Mouse (Mus musculus): Measurements from ENCODE around the gene Tenm2. TPM values are rescaled to one million over a fixed set of nuclear protein-coding genes. Genes with fewer than 3 reads are reported as not detected.

Gene Tenm2
- polyA plus RNA-seq, 1 experiment from 2014 or later: 6.7 TPM

- no peak overlapping the region for H3K4me2 ChIP-seq
- H3K4me1 ChIP-seq (ENCODE audit: control insufficient read depth, insufficient read depth, low read length): no peaks in the 10 kb centered on the region
- ATAC-seq (ENCODE audit: low FRiP score): no peak; the same call in 1 of the 2 replicates
- DNase-seq (ENCODE audit: low spot score, missing footprints): no peak
- no peak overlapping the region for H3K4me3 ChIP-seq (ENCODE audit: low read depth, low read length)
- WGBS: 87% methylated on average over 6 of the region's 6 CpGs
- H3K9ac ChIP-seq (ENCODE audit: low read length): no peak overlapping the region
- no peaks in the 10 kb centered on the region for H3K36me3 ChIP-seq (ENCODE audit: control insufficient read depth, insufficient read depth, low read length)
- H3K27ac ChIP-seq (ENCODE audit: low read depth, low read length): no peak overlapping the region
- H3K27me3 ChIP-seq (ENCODE audit: control insufficient read depth, insufficient read depth, low read length): no peaks in the 10 kb centered on the region
- no peaks in the 10 kb centered on the region for H3K9me3 ChIP-seq (ENCODE audit: control insufficient read depth, low read length)
Observed at GRCm38 (mm10) chr11:36492274-36492673, 743.5 kb downstream of the Tenm2 start.

DNA sequence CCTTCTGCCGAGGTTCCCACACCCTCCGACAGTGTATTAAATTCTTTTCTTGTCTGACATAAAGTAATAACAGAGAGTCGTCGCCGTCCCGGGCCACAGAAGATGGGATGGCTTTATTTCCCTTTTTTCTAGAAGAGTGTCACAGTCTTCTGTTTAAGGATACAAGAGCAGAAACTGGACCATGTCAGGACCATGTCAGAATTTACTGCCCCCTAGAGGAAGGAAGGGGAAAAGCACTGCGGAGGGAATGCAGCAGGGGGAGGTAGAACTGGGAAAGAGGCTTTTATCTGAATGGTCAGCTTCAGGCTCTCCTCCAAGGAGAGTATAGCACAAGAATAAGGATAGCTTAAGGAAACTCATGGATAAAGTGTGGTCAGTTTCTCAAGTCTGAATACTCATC is 745.7 kb downstream of the Tenm2 start:
- Histone ChIP-seq H3K27ac (ENCODE audit: low read depth, low read length) (no peak overlapping the region), H3K9me3 (ENCODE audit: control insufficient read depth, low read length) (no peaks in the 10 kb centered on the region), H3K4me2 (no peak overlapping the region), H3K4me1 (ENCODE audit: control insufficient read depth, insufficient read depth, low read length) (no peaks in the 10 kb centered on the region), H3K36me3 (ENCODE audit: control insufficient read depth, insufficient read depth, low read length) (no peaks in the 10 kb centered on the region), H3K9ac (ENCODE audit: low read length) (no peak overlapping the region), H3K4me3 (ENCODE audit: low read depth, low read length) (no peak overlapping the region), H3K27me3 (ENCODE audit: control insufficient read depth, insufficient read depth, low read length) (no peaks in the 10 kb centered on the region)
- 62% methylated on average over 7 of the region's 7 CpGs for WGBS
- ATAC-seq (ENCODE audit: low FRiP score) (peak; percentile 35; the same call in 1 of the 2 replicates), DNase-seq (ENCODE audit: low spot score, missing footprints) (no peak)

DNA sequence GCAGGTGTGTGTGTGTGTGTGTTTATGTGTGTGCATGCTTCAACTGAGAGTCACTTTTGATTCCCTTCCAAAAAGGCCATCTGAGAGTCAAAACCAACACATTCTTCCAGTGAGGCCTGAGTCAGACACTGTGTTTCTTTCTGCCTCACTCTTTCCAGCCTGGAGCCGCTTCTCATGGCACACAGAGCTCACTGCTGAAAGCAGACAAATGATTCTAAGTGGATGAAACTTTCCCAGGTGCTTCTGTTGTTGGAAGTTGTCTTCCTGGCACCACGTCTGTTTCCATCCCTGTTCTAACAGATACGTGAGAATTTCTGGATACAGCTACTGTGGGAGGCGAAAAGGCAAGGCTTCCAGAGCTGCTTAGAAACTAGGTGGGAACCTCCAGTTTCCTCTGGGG is 747.1 kb downstream of the Tenm2 start:
- WGBS: 77% methylated on average over 4 of the region's 4 CpGs
- ATAC-seq (ENCODE audit: low FRiP score) (no peak), DNase-seq (ENCODE audit: low spot score, missing footprints) (no peak)
- Histone ChIP-seq H3K4me3 (ENCODE audit: low read depth, low read length) (no peak overlapping the region), H3K4me2 (no peak overlapping the region), H3K9ac (ENCODE audit: low read length) (no peak overlapping the region), H3K36me3 (ENCODE audit: control insufficient read depth, insufficient read depth, low read length) (no peaks in the 10 kb centered on the region), H3K27me3 (ENCODE audit: control insufficient read depth, insufficient read depth, low read length) (no peaks in the 10 kb centered on the region), H3K4me1 (ENCODE audit: control insufficient read depth, insufficient read depth, low read length) (0 out of 2 replicates have a peak, but pooled peaks cover 2% of the 10 kb centered on the region), H3K27ac (ENCODE audit: low read depth, low read length) (no peak overlapping the region), H3K9me3 (ENCODE audit: control insufficient read depth, low read length) (no peaks in the 10 kb centered on the region)

GRCm38 (mm10) chr11:36486092-36486491 is 749.7 kb downstream of the Tenm2 start:
- Histone ChIP-seq H3K9ac (ENCODE audit: low read length) (no peak overlapping the region), H3K4me3 (ENCODE audit: low read depth, low read length) (no peak overlapping the region), H3K27me3 (ENCODE audit: control insufficient read depth, insufficient read depth, low read length) (no peaks in the 10 kb centered on the region), H3K36me3 (ENCODE audit: control insufficient read depth, insufficient read depth, low read length) (no peaks in the 10 kb centered on the region), H3K4me2 (no peak overlapping the region), H3K9me3 (ENCODE audit: control insufficient read depth, low read length) (no peaks in the 10 kb centered on the region), H3K4me1 (ENCODE audit: control insufficient read depth, insufficient read depth, low read length) (0 out of 2 replicates have a peak, but pooled peaks cover 2% of the 10 kb centered on the region), H3K27ac (ENCODE audit: low read depth, low read length) (no peak overlapping the region)
- ATAC-seq (ENCODE audit: low FRiP score) (no peak), DNase-seq (ENCODE audit: low spot score, missing footprints) (no peak)
- WGBS: 77% methylated on average over 12 of the region's 12 CpGs

- H3K9me3 ChIP-seq (ENCODE audit: control insufficient read depth, low read length): no peaks in the 10 kb centered on the region
- no peak overlapping the region for H3K4me2 ChIP-seq
- H3K27me3 ChIP-seq (ENCODE audit: control insufficient read depth, insufficient read depth, low read length): no peaks in the 10 kb centered on the region
- ATAC-seq (ENCODE audit: low FRiP score) (no peak), DNase-seq (ENCODE audit: low spot score, missing footprints) (no peak)
- H3K27ac ChIP-seq (ENCODE audit: low read depth, low read length): no peak overlapping the region
- no peak overlapping the region for H3K9ac ChIP-seq (ENCODE audit: low read length)
- 48% methylated on average over 8 of the region's 8 CpGs for WGBS
- 0 out of 2 replicates have a peak, but pooled peaks cover 2% of the 10 kb centered on the region for H3K4me1 ChIP-seq (ENCODE audit: control insufficient read depth, insufficient read depth, low read length)
- H3K4me3 ChIP-seq (ENCODE audit: low read depth, low read length): no peak overlapping the region
- H3K36me3 ChIP-seq (ENCODE audit: control insufficient read depth, insufficient read depth, low read length): no peaks in the 10 kb centered on the region
Observed at GRCm38 (mm10) chr11:36484466-36485069, 751.2 kb downstream of the Tenm2 start.

DNA sequence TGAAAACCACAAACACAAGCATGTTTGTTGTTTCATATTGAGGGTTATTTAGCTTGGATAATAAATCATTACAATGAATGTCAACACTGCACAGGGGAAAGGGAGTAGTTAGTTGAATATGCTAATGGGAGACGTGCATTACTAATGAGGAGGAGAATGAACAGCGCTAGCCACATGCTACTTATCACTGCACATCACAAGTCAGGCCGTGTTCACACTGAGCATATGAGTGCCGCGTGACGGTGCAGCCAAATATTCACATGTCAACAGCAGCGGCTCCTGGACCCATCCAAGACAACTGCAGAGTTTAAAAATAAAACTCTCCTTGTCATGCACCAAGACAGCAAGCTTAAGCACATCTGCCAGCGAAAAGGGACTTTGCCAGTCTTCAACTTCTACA is 753.6 kb downstream of the Tenm2 start:
- Histone ChIP-seq H3K9ac (ENCODE audit: low read length) (no peak overlapping the region), H3K4me2 (no peak overlapping the region), H3K27me3 (ENCODE audit: control insufficient read depth, insufficient read depth, low read length) (no peaks in the 10 kb centered on the region), H3K27ac (ENCODE audit: low read depth, low read length) (no peak overlapping the region), H3K4me3 (ENCODE audit: low read depth, low read length) (no peak overlapping the region), H3K9me3 (ENCODE audit: control insufficient read depth, low read length) (no peaks in the 10 kb centered on the region), H3K4me1 (ENCODE audit: control insufficient read depth, insufficient read depth, low read length) (0 out of 2 replicates have a peak, but pooled peaks cover 2% of the 10 kb centered on the region), H3K36me3 (ENCODE audit: control insufficient read depth, insufficient read depth, low read length) (no peaks in the 10 kb centered on the region)
- DNase-seq (ENCODE audit: low spot score, missing footprints): no peak
- 92% methylated on average over 8 of the region's 8 CpGs for WGBS
- no peak for ATAC-seq (ENCODE audit: low FRiP score)

DNA sequence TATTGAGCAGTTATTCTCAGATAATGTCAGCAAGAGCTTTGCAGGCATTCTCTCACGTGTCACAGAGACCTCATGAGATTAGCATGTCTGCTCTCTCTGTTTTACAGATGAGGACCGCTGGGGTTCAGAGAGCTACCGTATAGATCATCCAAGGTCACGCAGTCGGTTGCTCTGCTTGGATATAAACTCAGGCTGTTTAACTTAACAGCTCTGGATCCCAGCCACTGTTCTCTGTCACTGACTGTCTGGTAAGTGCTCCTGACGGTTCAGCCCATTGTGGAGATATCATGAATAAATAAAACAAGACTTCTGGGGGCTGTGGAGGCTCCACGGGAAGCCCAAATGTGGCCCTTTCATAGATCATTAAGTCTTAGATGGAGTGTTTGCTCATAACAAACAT is 754.2 kb downstream of the Tenm2 start:
- peak; percentile 27; the same call in 1 of the 2 replicates for ATAC-seq (ENCODE audit: low FRiP score)
- H3K27ac ChIP-seq (ENCODE audit: low read depth, low read length): no peak overlapping the region
- 70% methylated on average over 7 of the region's 7 CpGs for WGBS

GRCm38 (mm10) chr11:36481086-36481485 is 754.7 kb downstream of the Tenm2 start:
- 0 out of 2 replicates have a peak, but pooled peaks cover 2% of the 10 kb centered on the region for H3K4me1 ChIP-seq (ENCODE audit: control insufficient read depth, insufficient read depth, low read length)
- H3K4me2 ChIP-seq: no peak overlapping the region
- H3K9me3 ChIP-seq (ENCODE audit: control insufficient read depth, low read length): no peaks in the 10 kb centered on the region
- no peak for DNase-seq (ENCODE audit: low spot score, missing footprints)
- no peaks in the 10 kb centered on the region for H3K27me3 ChIP-seq (ENCODE audit: control insufficient read depth, insufficient read depth, low read length)
- no peak for ATAC-seq (ENCODE audit: low FRiP score)
- H3K36me3 ChIP-seq (ENCODE audit: control insufficient read depth, insufficient read depth, low read length): no peaks in the 10 kb centered on the region
- no peak overlapping the region for H3K27ac ChIP-seq (ENCODE audit: low read depth, low read length)
- H3K9ac ChIP-seq (ENCODE audit: low read length): no peak overlapping the region
- 91% methylated on average over 5 of the region's 5 CpGs for WGBS
- H3K4me3 ChIP-seq (ENCODE audit: low read depth, low read length): no peak overlapping the region

More for the DNA sequence above, 754.2 kb downstream of the Tenm2 start:
- Histone ChIP-seq H3K27me3 (ENCODE audit: control insufficient read depth, insufficient read depth, low read length) (no peaks in the 10 kb centered on the region), H3K9me3 (ENCODE audit: control insufficient read depth, low read length) (no peaks in the 10 kb centered on the region), H3K4me3 (ENCODE audit: low read depth, low read length) (no peak overlapping the region), H3K4me1 (ENCODE audit: control insufficient read depth, insufficient read depth, low read length) (0 out of 2 replicates have a peak, but pooled peaks cover 2% of the 10 kb centered on the region), H3K4me2 (no peak overlapping the region), H3K36me3 (ENCODE audit: control insufficient read depth, insufficient read depth, low read length) (no peaks in the 10 kb centered on the region), H3K9ac (ENCODE audit: low read length) (no peak overlapping the region)
- no peak for DNase-seq (ENCODE audit: low spot score, missing footprints)

DNA sequence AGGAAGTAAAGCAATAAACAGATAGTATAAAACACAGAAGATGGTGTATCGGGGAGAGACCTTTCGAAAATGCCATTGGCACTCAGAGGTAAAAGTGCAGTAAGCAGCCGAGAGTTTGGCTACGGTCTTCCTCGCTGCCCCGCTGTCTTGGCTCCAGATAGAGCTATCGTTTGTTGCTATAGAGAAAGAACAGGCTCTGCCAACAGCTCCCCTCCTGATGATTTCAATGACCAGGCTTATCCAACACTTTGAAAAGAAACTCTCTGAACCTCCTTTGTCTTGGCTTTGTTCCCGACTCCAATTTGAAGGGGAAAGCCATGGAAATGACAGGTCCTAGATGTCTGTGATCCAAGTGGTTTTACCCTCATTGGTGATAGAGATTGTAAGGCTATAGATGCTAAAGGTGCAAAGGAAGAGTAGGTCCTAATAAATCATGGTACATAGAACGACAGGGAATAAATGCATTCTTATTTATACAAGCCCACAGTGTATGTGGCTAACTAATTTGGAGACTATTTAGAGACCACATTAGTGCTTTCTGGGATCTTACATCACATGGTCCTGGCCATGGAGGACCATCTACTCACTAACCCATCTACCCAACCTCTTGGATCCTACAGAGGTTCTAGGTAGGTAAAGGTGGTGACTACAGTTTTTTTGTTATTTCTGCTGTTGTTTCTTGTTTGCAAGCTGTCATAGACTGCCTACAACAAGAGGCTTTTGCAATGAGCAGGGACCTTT is 765.8 kb downstream of the Tenm2 start:
- Histone ChIP-seq H3K4me2 (no peak overlapping the region), H3K36me3 (ENCODE audit: control insufficient read depth, insufficient read depth, low read length) (no peaks in the 10 kb centered on the region), H3K27ac (ENCODE audit: low read depth, low read length) (no peak overlapping the region), H3K9ac (ENCODE audit: low read length) (no peak overlapping the region), H3K27me3 (ENCODE audit: control insufficient read depth, insufficient read depth, low read length) (no peaks in the 10 kb centered on the region), H3K9me3 (ENCODE audit: control insufficient read depth, low read length) (no peaks in the 10 kb centered on the region), H3K4me3 (ENCODE audit: low read depth, low read length) (no peak overlapping the region), H3K4me1 (ENCODE audit: control insufficient read depth, insufficient read depth, low read length) (peaks cover 7% of the 10 kb centered on the region)
- DNase-seq (ENCODE audit: low spot score, missing footprints) (no peak), ATAC-seq (ENCODE audit: low FRiP score) (peak; percentile 19; the same call in 1 of the 2 replicates)
- WGBS: 54% methylated on average over 9 of the region's 9 CpGs

Data from midbrain, embryonic 11.5 days (tissue).